Mouse (Mus musculus) midbrain, postnatal 0 days (tissue): ENCODE data around the gene Tex35. TPM values are rescaled to one million over a fixed set of nuclear protein-coding genes. Genes with fewer than 3 reads are reported as not detected.

Source experiments
- ATAC-seq: fragments of 200-750 bp; cut with Nextera tagmentation; 2 replicates; pipeline ENCODE4 v1.8.0; 2017; ENCODE audit warnings: moderate number of reproducible peaks, mild to moderate bottlenecking, moderate TSS enrichment, moderate library complexity; ENCODE audit not compliant: low FRiP score
- DNase-seq: peaks from one replicate; pipeline ENCODE4 v3.0.0-alpha.2; 2015; ENCODE audit warnings: low spot score
- H3K27ac ChIP-seq: fragments of 300-500 bp; sonication (generic); 2 replicates; pipeline ENCODE4 v1.5.1; 2014; ENCODE audit warnings: low read depth, mild to moderate bottlenecking, low read length, mixed read lengths
- H3K27me3 ChIP-seq: fragments of 300-500 bp; sonication (generic); 2 replicates; pipeline ENCODE4 v1.6.1; 2014; ENCODE audit warnings: low read length, control low read depth, mixed read lengths; ENCODE audit not compliant: insufficient read depth
- H3K36me3 ChIP-seq: fragments of 300-500 bp; sonication (generic); 2 replicates; pipeline ENCODE4 v1.6.1; 2014; ENCODE audit warnings: low read length, control low read depth, mixed read lengths; ENCODE audit not compliant: insufficient read depth
- H3K4me1 ChIP-seq: fragments of 300-500 bp; sonication (generic); 2 replicates; pipeline ENCODE4 v1.6.1; 2014; ENCODE audit warnings: mild to moderate bottlenecking, control low read depth, antibody characterized with exemption, low read length, mixed read lengths; ENCODE audit not compliant: insufficient read depth
- H3K4me2 ChIP-seq: fragments of 300-500 bp; sonication (generic); 2 replicates; pipeline ENCODE4 v1.6.1; 2014; ENCODE audit warnings: low read depth, mild to moderate bottlenecking, low read length, mixed read lengths; ENCODE audit not compliant: poor library complexity, severe bottlenecking
- H3K4me3 ChIP-seq: fragments of 300-500 bp; sonication (generic); 2 replicates; pipeline ENCODE4 v1.5.1; 2014; ENCODE audit warnings: low read depth, mild to moderate bottlenecking, low read length, moderate library complexity
- H3K9ac ChIP-seq: fragments of 300-500 bp; sonication (generic); replicated peaks from 2 replicates; pipeline ENCODE4 v1.6.1; 2014; ENCODE audit warnings: mild to moderate bottlenecking, low read length, moderate library complexity, mixed read lengths; ENCODE audit not compliant: poor library complexity, severe bottlenecking
- H3K9me3 ChIP-seq: fragments of 300-500 bp; sonication (generic); 2 replicates; pipeline ENCODE4 v1.6.1; 2016; ENCODE audit warnings: low read length, control low read depth
- CTCF ChIP-seq: IDR thresholded peaks from 2 replicates; pipeline ENCODE4 v1.5.1; 2016; ENCODE audit warnings: antibody characterized with exemption, mild to moderate bottlenecking
- WGBS: fragments of 180-500 bp; shearing (Covaris S2); extraction: QIAGEN DNeasy Blood & Tissue Kit; methylation state at CpG from one replicate; pipeline ENCODE4 v1.1.7; 2014; 5-methylcytosine and 5-hydroxymethylcytosine counted together
- polyA plus RNA-seq: library from polyadenylated mRNA; unstranded; fragments of >200 nt; fragmentation: Nextera tagmentation; extraction: Ambion mirVana; gene quantifications from 2 replicates; pipeline ENCODE4 v1.2.1, GENCODE M21; 2015
- total RNA-seq: library from RNA; depleted of rRNA; stranded (reverse); fragments of >200 nt; gene quantifications from 2 replicates; pipeline ENCODE4 v1.2.3, GENCODE M21; 2014; rRNA removed

Tex35 gene
- total and polyA plus RNA-seq, 2 experiments from 2014 or later = not detected

GRCm38 (mm10) chr1:157054659-157055058, 53.8 kb downstream of the Tex35 start:
- Histone ChIP-seq H3K4me1 (peaks cover 4% of the 10 kb centered on the region; the same call in 1 of the 2 replicates), H3K4me3 (no peak overlapping the region), H3K27ac (peak overlapping the region; percentile 82), H3K9me3 (no peaks in the 10 kb centered on the region), H3K27me3 (no peaks in the 10 kb centered on the region), H3K9ac (no peak overlapping the region), H3K4me2 (peak overlapping the region; percentile 9; the same call in 1 of the 2 replicates), H3K36me3 (no peaks in the 10 kb centered on the region)
- no peak for ATAC-seq
- peak; percentile 47 for DNase-seq
- TF ChIP-seq CTCF = no peak
- 33% methylated on average over 7 of the region's 7 CpGs for WGBS

- Histone ChIP-seq H3K4me2 (no peak overlapping the region), H3K36me3 (no peaks in the 10 kb centered on the region), H3K4me1 (peaks cover 4% of the 10 kb centered on the region; the same call in 1 of the 2 replicates), H3K9me3 (no peaks in the 10 kb centered on the region), H3K4me3 (no peak overlapping the region), H3K27ac (no peak overlapping the region), H3K27me3 (no peaks in the 10 kb centered on the region), H3K9ac (no peak overlapping the region)
- no peak for TF ChIP-seq CTCF
- WGBS = 84% methylated on average over 2 of the region's 2 CpGs
- ATAC-seq = no peak
- no peak for DNase-seq
Measured at GRCm38 (mm10) chr1:157049886-157050285, 58.6 kb downstream of the Tex35 start.

Other genes starting within 250 kb of the Tex35 start
- gene Ralgps2, start 169.1 kb downstream of the Tex35 start, total RNA-seq = 68.8 and 87.0 TPM in 2 replicates
- gene Ralgps2, start 169.1 kb downstream of the Tex35 start, polyA plus RNA-seq = 58.2 and 70.4 TPM in 2 replicates